Mouse (Mus musculus): Measurements from ENCODE around the gene Fcmr.

Fcmr gene

DNA sequence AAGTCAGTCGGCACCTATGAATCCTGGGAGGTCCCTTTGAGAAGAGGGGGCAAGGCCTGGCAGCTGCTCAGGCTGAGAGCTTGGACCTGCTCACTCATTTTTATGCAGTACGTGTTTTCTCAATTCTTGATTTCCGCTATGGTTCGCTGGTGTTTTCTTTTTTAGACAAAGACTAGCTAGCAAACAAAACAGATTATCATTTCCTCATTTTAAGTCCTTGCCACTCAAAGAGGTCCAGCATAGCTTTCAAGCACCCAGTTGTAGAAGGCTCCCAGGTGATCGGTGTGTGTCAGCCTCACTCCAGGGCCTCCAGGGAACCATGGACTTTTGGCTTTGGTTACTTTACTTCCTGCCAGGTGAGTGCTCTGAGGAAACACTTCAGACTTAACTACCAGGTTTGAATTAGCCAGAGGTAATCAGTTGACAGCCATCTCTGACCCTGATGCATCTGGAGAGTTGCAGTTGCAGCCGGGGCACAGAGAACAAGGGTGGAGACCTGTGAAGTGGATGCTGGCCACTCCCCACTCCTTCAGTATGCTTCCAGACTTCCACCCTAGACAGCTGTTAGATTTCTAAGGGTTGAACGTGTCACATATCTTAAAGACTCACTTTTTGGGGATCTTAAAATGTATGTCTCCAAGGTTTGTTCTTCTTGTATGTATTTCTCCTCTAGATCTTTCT lies at the start of gene Fcmr:
Gene Fcmr, plus strand, starts transcription at position 129 of the 681 bp plus-strand sequence.
- DNase-seq (ENCODE audit: low read depth), result no peak

DNA sequence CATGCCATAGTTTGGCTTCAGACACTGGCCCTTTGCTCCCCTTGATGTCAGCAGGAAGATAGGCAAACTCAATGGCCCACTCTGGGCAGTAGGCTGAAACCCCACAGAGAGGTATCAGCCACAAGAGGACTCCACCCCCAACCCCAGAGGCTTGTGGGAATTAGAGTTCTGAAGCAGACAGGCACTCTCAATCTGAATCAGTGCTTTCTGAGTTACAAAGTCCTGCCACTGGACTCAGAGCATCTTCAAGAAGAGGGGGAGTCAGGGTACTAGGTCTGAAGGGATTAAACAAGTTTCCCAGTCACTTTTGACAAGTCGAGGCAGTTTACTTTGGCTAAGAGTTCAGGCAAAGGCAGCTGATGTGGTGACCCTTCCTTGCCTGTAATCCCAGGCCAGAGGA lies 45.7 kb upstream of the Fcmr start:
- no peak for DNase-seq (ENCODE audit: low read depth)

DNA sequence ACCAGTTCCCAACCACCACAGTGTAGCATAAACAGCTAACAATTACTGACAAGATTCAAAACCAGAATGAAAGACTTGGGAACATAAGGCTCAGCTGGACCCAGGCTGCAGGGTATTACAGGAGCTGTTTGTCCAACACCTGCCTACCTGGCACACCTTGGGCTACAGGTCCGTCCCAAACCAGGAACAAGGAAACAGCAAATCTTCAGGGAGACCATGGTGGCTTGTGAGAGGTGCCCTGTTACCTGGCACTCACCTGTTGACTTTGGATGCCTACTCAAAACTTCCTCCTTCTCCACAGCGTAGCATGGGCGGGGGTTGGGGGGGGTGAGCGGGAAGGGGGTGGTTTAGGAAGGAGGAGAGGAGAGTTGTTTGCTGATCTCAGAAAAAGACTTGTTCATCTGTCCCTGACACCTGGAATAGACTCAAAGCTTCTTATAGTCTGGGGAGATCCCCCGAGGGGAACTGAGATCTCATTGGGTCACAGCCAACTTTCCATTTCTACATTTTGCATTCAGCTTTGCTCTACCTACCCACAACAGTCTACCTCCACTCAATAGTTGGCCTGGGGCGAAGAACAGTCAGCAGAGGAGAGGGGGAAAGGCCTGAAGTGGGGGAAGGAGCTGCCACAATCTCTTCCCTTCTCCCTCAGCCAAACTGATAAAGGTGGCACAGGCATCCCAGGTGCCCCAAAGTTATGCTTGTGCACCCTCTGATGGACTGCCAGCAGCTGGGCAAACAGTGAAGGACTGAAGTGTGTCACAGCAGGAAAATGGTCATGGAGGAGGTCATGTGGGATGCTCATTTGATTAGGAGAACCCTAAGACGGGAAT lies 44.9 kb upstream of the Fcmr start:
- no peak for DNase-seq (ENCODE audit: low read depth)

DNA sequence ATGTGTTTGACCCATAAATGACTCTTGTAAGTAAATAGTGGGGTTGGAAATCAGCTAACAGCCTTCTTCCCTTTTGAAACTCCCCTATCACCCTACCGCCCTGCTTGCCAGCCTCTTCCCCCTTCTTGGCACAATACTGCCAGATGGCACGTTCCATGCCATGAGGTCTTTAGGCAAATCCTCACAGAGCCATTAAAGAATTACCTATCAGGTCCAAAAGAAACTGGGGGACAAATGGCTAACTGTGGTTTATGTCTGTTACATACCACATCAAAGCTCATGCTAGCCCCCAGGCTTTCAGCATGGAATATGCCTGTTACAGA lies 44.4 kb upstream of the Fcmr start:
- DNase-seq (ENCODE audit: low read depth), result no peak

DNA sequence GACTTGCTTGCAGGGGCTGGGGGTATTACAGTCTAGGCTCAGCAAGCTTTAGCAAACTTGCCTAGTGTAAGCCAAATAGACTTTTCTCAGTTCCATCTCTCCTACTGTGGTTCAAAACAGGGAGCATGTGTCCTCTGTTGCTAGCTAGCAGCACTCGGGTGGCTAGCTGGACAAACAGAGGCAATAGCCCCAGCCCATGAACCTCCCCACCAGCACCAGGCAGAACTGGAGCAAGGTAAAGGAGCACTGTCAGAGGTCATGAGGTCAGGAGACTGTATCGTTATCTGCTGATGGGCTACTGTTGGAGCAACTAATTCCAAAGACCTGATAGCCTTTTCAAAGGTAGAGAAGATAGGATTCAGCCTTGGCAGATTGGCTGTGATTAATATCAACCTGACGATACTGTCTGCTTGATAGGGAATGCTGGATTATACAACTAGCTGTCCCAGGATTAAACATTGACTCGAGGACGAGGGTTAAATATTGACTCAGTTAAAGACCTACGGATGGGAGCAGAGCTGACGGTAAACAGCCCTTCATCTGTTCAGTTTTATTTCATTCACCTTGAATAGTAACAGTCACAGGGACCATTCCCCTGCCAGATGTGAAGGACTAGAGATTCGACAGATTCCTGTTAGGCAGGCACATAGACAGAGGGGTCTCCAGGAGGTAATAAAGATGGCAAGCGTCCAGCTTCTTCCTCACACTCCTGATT lies 43.4 kb upstream of the Fcmr start:
- DNase-seq (ENCODE audit: low read depth), result no peak

DNA sequence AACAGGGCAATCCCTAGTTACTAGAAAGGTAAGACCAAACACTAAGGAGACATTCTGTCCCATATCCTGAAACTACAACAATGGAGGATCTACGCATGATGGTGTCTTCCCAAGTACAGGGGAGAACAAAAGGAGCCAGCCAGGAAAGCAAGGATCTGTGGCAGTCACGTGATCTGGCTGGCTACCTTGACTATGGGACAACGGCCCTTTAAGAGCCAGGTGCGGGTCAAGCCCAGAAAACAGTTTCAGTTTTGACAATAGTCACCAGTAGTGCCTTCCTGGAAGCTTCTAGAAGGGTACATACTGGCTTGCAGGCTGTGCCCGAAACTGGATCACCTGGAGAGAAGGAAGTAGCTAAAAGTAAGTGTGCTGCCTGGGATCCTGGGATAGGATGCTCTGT lies 39.0 kb upstream of the Fcmr start, which contains the start of gene Pigr:
Gene Pigr, plus strand, starts transcription at position 237 of the 400 bp plus-strand sequence.
- DNase-seq (ENCODE audit: low read depth), result no peak

DNA sequence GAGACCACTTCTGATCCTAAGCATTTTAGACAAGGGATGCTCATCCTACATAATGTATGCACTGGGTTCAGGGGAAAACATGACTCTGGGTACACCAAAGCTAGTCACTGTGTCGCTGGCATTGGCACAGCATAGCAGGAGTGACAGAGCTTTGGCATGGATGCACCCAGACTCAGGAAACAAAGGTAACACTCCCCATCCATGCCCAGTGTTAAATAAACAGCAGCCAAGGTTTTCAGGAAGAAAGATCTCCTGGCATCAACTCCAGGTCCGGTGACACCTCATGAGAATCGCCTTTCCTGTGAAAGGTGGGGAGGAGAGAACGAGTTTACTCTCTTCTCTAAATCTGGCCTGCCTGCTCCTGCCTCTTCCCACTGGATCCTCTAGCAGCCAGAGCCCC lies 36.8 kb upstream of the Fcmr start:
- DNase-seq (ENCODE audit: low read depth), result no peak

DNA sequence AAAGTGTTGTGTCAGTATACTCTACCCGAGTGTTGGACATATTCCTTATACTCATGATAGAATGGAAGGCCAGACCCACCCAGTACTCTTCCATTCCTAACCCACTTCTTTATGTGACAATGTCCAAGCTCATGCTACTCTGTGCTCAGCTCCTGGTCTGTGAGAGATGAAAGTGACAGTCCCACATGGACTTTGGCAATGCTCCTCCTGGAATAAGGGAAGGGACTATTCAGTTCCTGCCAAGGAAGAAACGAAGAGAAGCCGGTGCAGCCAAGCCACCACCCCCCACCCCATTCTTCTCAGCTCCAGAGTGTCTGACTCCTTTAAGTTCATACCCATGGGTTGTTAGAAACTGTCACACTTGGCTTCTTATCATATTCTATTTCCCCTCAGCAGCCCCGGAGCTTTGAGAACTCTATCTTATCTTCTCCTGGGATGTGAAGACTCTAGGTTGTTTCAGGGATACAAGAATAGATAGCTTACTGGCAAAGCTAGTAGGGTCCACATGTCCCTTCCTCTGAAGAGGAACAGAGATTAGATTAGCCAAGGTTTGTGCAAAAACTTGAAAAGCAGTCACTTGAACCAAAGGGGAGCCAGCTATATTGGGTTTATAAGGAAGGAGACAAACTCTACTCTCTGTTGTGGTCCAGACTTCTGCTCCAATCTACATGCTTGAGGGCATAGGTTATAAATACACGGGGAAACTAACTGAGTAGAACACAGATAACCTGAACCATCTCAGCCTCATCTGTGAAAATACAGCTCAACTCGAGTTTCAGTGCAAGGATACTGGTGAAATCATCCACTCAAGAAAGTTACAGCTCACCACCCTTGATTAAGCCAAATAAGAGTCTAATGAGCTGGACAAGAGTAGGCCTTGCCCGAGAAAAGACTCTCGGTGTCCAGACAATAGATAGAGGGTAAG lies 35.3 kb upstream of the Fcmr start:
- no peak for DNase-seq (ENCODE audit: low read depth)

DNA sequence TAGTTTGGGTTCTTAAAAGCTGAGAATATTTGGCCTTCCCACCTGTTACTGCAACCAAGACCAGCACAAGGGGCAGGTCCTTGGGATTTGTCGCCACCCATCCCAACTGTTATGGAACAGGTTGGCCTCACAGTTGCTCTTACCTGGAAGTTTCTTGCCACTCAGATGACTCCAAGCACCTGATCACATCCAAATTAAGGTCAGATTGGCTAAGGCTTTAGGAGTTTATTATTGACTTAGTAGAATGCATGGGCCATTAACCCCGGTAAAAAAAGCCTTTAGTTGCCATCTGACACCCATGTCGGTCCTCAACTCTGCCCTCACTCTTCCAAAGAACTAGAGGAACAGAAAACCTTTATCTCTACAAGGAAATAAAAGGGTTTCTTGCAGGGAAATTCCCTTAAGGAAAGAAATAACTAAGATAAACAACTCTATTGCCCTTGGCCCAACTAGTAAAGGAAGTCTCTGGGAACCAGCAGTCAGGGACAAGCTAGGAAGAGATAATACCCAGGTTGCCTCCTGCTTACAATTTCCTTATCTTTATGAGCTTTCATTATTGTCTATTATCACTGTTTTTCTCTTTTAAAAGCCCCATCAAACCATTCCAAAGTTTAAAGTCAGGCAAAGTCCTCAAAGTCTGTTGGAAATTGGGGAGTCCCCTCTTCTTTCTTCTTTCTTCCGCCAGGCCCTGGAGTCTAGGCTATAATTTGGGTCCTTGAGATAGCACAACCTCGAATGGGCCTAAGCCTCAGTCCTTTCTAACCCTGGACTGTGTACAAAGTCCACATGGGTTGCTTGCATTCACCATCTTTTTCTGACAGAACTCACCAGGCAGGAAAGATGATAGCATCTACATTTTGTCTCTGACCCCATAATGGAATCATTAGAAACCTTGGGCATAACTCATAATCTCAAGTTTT lies 33.0 kb upstream of the Fcmr start:
- DNase-seq (ENCODE audit: low read depth), result no peak

DNA sequence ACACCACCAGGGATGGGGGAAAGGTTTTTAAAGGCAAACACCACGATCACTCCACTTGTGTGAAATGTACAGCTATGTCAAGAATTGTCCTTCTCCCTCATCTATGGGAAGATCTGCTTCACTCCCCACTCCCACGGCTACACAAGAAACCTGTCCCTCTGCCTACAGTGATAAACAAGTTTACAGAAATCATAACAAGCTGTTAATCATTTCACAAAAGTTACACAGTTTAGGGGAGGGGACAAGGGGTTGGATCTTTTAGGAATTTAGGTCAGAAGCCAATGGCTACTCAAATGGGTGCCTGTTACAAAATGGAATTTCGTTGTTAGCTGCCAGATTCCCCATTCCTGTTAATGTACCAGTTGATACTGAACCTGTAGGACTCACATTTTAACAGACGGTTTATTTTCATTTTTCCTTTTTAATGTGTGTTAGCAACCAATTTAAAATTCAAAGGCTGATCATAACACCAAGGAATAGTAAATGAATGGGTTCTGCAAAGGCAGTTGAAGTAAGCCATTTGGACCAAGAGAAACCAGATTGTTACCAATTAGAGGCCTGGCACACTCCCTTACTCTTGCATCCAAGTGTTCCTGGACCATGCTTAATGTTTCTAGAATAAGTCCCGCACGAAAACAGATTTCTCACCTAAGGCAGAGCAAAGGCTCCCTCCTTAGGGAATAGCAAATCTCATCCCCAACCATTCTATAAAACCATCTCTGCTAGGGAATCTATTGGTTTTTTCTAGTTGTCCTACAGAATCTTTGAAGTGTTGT lies 30.1 kb upstream of the Fcmr start:
- no peak for DNase-seq (ENCODE audit: low read depth)

DNA sequence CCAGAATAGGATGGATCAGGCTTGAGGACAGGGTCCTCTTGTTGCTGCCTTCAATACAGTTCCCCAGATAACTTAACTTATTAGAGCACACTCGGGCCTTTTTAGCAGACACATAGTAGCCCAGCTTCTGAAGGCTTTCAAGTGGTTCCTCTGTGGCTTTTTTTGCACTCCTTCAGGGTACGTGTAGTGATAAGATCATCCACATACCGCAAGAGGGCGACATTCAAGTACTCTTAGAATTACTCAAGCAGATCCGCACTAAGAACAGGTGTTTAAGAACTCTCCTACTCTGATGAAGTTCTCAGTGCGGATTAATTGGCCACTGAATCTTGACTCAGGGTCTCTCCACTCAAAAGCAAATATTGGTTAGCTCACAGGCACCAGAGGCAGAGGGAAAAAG lies 27.2 kb upstream of the Fcmr start:
- DNase-seq (ENCODE audit: low read depth), result peak; percentile 61

DNA sequence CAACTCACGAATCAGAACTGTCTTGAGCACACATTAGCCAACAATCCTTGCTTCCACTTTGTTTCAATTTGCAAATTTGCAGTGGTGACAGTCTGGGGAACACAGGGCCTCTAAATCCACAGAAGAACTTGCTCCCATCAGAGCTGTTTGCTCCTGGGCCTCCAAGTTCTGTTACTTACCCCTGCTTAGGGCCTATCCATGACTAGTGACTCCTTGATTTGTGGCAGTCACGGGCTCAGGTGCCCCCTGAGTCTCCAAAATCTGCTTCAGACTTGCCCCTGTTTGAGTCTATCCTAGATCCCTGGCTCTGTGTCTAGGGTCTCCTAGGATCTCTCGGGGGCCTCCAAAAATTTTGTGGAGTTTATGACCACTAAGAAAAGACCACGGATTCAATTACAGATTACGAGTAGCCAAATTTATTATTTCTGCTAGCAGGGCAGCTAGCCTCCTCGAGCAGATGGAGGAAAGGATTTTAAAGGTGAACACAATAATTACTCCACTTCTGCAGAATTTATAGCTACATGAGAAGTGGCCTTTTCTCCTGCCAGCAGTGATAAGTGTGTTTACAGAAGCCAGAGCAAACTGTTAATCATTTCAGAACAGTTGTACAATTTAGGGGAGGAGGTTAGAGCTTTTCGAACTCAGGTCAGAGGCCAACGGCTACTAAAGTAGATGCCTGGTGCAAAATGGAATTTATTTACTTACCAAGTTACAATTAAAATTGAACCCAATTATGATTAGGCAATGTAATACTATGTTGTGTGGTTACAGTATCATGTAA lies 24.7 kb upstream of the Fcmr start:
- no peak for DNase-seq (ENCODE audit: low read depth)

DNA sequence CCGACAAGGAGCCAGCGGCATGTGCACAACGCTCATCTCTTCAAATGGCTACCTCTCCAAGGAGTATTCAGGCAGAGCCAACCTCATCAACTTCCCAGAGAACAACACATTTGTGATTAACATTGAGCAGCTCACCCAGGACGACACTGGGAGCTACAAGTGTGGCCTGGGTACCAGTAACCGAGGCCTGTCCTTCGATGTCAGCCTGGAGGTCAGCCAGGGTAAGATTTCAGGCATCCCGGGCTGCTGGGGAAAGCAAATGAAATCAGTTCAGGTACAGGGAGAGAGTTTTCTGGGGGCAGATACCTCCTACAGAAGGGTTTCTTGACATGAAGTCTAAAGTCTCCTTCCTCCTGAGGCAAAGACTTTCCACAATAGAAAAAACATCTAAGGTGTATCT lies 23.8 kb upstream of the Fcmr start:
- no peak for DNase-seq (ENCODE audit: low read depth)

DNA sequence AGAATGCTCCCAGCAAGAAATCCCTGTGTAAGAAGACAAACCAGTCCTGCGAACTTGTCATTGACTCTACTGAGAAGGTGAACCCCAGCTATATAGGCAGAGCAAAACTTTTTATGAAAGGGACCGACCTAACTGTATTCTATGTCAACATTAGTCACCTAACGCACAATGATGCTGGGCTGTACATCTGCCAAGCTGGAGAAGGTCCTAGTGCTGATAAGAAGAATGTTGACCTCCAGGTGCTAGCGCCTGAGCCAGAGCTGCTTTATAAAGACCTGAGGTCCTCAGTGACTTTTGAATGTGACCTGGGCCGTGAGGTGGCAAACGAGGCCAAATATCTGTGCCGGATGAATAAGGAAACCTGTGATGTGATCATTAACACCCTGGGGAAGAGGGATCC lies 21.0 kb upstream of the Fcmr start:
- DNase-seq (ENCODE audit: low read depth), result no peak

DNA sequence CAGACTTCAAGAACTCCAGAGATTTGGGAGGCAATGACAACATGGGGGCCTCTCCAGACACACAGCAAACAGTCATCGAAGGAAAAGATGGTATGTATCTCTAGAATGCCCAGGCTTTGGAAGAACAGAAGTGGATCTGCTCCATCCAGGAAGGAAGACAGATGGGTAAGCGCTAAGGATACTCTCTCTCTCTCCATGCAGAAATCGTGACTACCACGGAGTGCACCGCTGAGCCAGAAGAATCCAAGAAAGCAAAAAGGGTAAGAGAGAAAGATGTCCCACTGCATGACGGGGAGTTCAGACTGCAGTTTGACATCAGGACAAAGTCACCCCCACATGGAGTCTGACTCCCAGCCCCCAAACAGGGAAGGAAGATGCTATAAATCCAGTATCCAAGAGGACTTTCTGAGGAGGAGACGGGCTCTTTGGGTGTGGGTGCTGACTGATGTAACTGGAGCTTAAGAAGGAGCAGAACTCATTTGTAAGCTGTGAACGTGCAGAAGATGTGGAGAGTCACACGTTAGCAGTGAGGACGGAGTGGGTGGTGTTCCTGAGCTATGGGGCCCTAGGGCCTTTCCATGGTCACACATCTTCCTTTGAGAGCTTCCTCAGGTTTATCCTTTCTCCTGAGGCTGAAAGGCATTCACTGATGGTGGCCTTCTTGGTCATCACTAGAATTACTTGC lies 15.8 kb upstream of the Fcmr start:
- no peak for DNase-seq (ENCODE audit: low read depth)

DNA sequence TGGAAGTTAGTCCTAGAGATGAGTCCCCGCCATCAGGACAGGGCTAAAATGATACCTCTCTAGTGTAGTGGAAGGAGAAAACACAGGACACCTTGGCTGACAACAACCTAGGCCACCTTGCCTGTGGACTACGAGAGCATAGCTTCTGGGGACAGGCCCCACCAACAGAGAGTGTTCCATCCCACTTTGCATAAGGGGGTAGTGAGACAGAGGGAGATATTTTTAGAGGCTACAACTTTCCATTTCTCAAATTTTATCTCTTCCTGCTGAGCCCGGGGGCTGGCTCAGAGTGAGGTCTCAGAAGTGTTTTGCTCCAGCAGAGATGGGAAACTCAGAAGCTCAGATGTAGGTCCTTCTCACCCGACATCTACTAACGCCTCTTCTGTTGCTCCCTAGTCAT lies 15.1 kb upstream of the Fcmr start:
- DNase-seq (ENCODE audit: low read depth), result no peak

DNA sequence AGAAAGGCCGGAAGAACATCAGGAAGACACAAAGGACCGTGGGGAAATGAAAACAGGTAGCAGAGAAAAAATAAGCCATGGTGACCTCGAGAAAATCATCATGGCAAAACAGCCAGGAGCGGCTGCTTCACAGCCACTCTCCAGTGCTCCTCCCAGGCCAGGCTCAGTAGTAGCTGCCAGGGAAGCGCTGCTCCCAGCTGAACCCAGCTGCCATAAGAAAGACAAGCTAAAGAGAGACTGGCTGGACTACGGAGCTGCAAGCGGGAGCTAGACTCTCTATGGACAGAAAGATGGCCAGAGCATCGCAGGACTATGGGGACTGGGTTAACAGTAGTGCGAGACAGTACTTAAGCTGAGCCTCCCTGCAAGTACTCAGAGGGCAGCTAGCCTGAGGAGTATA lies 10.7 kb upstream of the Fcmr start:
- DNase-seq (ENCODE audit: low read depth), result no peak

DNA sequence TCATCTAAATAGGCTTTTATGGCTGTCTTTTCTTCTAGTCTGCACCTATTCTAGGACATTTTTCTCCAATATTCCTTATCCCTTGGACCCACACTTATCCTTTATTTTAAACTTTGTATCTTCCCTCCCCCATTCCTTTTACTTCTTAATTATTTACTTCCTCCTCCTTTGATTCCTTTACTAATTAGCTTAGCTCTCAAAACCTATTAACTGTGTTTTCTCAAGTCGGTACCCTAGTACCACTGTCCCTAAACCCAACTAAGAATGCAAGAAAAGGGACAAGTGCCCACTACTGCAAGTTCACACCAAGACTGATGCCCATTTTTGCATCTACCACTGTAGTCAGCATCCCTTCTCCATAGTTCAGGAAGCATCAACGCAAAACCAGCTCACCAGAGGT lies 9.7 kb upstream of the Fcmr start:
- DNase-seq (ENCODE audit: low read depth), result no peak

DNA sequence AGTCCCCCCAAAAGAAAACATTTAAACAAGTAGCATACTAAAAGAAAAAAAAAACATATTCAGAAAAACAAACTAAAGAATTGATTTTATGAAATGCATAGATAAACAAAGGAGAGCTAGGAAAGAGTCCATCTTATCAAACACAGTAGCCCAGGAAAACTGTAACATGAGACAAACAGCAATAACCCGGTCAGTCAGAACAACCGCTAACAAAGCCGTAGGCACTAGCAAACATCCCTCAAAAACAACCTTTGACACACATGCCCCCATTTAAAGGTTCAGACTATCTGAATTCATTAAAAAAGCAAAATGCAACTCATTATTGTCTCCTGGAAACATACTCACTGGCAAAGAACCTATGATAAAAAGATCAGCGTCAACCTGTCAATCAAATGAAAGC lies 8.0 kb upstream of the Fcmr start:
- DNase-seq (ENCODE audit: low read depth), result no peak

Data from naive thymus-derived CD4-positive, alpha-beta T cell, adult 2 months (primary cell).